Mouse (Mus musculus): ENCODE data around the gene Sspn.

Gene Sspn

GRCm38 (mm10) chr6:145931341-145931740 is at the start of gene Sspn:
Sspn (plus strand) TSS chr6:145931641.
- no peak for DNase-seq (ENCODE audit: low spot score)

- no peak for DNase-seq (ENCODE audit: low spot score)
These were observed 48.4 kb upstream of the Sspn start for GRCm38 (mm10) chr6:145883010-145883409.

DNA sequence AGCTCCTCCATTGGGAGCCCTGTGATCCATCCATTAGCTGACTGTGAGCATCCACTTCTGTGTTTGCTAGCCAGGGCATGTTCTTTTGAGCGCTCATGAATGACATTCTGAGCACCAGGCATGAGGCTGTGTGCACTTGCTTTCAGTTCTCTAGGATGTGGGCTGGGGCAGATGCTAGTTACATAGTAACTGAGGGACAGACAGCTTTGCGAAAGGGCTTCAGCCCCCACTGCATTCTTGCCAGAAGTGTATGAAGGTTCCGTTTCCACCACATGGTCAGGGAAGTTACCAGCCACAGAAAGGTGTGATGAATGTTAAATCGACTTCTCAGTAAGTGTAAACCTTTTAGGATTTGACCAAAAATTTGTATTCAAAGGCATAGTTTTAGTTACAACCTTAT is 47.8 kb upstream of the Sspn start:
- no peak for DNase-seq (ENCODE audit: low spot score)

DNA sequence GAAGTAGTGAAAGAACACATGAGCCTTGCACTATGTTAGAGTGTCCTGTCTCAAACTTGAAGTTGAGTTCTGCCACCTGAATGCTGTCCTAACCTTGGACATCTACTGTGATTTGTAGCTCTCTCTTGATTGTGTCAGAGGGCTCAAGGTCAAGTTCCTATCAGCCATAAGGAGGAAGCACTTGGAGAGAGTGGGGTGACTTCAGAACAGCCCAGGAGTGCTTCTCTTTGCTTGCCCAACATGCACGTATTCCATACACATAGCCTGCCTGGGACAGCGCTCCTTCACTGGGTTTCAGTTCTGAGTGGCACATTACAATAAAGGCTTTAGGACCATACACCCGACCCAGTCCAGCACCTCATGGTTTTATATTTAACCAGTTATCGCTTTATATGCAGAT is 46.4 kb upstream of the Sspn start:
- no peak for DNase-seq (ENCODE audit: low spot score)

DNA sequence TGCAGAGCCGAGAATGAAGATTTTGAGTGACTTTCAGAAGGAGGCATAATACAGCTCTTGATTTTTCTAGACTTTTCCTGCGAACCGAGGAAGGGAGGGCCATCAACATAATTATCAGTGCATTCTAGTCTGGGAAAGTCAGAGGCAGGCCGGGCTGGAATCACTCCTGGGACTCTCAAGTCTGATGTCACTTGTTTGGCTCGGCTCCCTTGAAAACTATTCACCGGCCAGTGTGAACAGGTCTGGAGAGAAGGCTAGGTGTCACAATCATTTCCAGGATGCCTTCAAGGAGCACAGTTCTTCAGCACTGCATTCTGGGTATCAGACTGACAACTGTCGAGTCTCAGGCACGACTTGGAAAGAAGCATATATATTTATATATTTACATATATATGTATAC is 45.2 kb upstream of the Sspn start:
- DNase-seq (ENCODE audit: low spot score): no peak

DNA sequence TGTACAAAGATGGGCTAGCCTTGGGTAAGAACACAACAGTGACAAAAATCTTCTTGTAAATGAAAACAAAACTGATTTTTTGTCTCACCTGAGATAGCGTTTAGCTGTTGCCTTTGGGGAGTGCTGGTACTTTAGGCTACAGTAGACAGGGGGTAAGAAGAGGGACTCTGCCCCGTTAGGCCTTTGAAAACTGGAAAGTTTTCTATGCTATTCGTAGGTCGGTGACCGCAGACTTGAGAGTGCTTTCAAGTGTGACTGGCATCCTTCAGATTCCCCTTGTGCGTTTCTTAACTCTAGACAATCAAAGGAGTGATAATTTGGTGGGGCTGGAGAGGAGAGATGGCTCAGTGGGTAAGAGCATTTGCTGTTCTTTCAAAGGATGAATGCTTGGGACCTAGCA is 43.7 kb upstream of the Sspn start:
- no peak for DNase-seq (ENCODE audit: low spot score)

DNA sequence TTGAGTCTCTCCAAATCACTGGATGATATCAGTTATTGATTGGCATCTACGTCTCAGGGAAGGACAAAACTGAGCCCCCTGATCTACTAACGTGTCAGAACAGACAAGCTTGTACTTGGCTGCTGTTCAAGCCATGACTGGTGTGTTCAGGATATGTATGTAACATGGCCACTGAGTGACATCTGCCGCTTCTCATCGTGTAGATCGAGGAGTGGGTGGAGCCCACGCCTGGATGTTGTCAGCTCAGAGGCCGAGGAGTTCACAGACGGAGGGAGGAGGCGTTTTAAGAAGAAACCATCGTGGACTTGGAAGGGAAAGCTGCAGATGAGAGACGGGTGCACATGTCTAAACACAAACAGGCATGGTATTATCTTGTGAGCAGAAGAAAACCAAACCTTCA is 39.5 kb upstream of the Sspn start:
- DNase-seq (ENCODE audit: low spot score): no peak

DNA sequence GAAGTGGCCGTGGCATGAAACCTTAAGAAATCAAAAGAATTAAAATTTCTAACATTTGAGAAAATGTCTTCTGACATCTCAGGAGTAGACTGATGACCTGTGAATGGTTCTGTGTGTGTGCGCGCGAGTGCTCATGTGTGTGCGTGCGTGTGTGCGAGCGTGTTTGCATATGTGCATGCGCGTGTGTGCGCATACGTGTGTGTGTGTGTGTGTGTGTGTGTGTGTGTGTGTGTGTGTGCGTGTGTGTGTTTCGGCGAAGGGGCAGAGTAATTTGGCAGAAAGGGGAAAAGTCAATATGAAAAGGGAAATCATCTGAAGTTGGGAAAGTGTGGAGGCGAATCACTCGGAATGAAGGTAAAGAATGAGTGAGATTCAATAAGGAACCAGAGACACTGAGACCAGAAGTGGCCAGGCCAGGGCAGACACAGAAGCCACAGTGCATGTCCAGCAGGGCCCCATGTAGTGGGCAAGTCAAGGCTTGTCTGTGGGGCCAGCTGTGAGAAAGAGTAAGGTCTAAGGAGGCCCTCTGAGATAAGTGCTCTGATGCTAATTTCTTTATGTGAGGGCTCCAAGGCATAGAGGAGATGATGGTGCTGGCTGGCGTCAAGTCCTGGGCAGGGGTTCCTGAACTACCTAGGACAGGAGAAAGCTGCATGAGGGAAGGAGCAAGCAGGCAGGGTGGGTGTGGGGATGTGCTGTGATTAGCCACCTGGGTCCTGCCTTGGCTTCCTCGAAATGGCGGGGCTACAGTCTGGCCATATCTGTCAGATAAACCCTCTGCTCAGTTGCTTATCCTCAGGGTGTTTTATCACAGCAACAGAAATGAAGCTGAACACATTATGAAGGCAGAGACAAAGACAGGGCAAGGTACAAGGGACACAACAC is 38.8 kb upstream of the Sspn start:
- no peak for DNase-seq (ENCODE audit: low spot score)

- no peak for DNase-seq (ENCODE audit: low spot score)
These were observed 37.9 kb upstream of the Sspn start for GRCm38 (mm10) chr6:145893366-145894021.

GRCm38 (mm10) chr6:145894669-145895342 is 36.6 kb upstream of the Sspn start:
- DNase-seq (ENCODE audit: low spot score): no peak

- no peak for DNase-seq (ENCODE audit: low spot score)
These were observed 27.3 kb upstream of the Sspn start for GRCm38 (mm10) chr6:145904169-145904568.

GRCm38 (mm10) chr6:145904616-145905015 is 26.8 kb upstream of the Sspn start:
- no peak for DNase-seq (ENCODE audit: low spot score)

DNA sequence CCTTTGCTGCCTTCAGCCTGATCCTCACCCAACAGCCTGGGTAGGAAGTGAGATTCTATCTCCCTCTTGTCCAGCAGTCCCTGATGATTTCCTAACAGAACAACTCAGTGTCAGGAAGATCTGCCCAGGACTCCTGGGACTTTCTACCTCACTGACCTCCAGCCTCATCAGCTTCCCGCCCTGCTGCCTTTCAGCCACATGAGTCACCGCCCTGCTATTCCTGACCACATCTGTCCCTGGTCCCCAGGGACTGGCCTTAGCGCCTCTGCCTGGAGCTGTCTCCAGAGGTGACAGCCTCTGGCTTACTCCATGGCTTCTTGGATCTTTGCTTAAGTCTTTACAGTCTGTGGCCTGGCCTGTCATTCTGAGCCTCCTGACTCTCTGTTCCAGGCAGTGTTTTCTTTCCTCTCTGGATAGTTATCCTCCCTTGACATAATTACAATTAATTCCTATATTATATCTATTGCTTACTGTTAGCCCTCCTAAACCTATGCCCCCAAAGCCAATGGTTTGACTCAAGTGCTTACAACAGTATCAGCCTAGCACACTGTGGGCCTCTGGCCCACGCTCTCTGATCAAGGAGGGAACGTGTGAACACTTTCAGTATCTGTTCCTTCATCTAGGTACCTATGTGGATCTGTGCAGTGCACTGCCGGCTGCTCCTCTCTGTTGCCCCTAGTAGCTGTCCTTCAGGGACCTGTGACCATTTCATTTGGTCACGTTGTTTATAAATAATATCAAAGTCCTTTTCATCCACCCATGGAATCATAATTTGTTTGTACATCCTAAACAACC is 25.1 kb upstream of the Sspn start:
- no peak for DNase-seq (ENCODE audit: low spot score)

- no peak for DNase-seq (ENCODE audit: low spot score)
These were observed 21.5 kb upstream of the Sspn start for GRCm38 (mm10) chr6:145909943-145910342.

DNA sequence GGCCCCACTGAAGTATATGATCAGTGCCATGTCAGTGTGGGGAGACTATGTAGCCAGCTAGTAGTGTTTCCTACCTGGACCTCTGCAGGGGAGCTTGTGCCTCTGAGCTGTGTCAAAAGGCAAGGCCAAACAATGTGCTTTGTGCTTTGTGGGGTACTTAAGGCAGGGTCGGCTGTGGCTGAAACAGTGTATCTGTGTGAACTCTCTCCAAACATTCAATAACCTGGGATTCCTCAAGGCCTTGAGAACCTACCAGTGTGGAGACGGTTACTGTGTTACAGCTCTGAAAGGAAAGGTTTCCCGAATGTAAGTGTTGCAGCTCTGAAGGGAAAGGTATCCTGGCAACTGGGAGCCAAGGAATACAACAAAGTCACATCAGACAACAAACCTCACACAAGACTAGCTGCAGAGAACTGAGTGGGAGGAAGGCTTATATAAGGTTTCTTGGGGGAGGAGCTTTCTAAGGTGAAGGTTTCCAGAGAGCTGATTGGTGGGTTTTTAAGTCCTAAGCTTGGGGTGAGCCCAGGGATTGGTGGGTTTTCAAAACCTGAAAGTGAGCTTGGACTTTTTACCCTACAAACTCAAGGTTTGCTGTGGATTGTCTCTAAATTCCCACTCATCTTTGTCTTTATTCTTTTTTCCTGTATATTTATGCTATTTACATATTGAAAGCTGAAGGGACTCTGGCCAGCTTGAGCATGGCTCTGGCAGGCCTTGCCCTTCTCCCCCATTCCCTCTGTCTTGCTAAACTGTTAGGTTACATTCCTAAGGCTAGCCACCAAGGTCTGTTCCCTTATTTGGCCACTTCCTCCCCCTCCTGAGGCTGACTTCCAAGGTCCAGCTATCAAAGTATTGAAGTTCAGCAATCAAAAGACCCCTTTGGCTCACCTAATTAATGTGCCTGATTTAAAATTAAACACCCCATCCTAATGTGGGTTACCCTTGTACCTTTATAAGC is 20.7 kb upstream of the Sspn start:
- DNase-seq (ENCODE audit: low spot score): no peak

- DNase-seq (ENCODE audit: low spot score): no peak
These were observed 19.2 kb upstream of the Sspn start for GRCm38 (mm10) chr6:145912232-145912631.

- no peak for DNase-seq (ENCODE audit: low spot score)
These were observed 16.0 kb upstream of the Sspn start for GRCm38 (mm10) chr6:145915435-145915834.

DNA sequence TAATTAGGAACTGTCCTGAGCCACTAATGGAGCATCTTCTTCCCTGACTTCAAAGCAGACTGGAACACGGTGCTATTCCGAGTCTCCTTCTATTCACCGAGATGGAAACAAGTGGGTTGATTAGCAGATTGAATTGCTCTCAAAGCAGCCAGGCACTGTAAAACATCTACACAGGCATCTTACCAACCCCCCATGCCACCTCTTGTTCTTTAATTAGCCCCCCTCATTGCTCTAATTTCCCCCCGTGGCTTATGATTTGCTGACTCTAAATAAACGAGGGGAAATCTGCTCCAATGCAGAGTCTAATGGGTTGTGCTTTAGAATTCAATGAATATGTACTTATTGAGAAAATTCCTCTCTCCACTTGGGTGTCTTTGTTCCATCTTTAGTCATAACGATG is 15.0 kb upstream of the Sspn start:
- no peak for DNase-seq (ENCODE audit: low spot score)

GRCm38 (mm10) chr6:145918236-145918635 is 13.2 kb upstream of the Sspn start:
- no peak for DNase-seq (ENCODE audit: low spot score)

DNA sequence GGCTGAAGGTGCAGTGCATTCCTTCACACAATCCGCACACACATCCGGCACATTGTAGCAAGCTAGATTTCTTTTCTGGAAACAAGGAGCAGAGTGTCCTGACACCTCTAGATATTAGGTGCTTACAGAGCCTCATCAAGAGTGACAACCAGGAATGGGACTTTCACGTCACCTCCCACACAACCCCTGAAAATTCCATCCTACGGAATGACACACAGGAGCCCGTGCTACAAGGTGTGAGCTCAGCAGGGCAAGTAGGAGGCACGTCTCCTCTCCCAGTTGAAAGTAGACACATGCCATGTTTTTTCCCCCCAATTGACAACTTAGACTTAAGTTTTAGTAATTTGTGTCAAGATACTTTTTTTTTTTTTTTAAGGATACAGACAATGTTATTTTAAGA is 7.8 kb upstream of the Sspn start:
- no peak for DNase-seq (ENCODE audit: low spot score)
